Mouse (Mus musculus) ES-Bruce4 (cell line): Measurements from ENCODE around the gene Erc2.

ENCODE experiments used
- CTCF ChIP-seq: IDR thresholded peaks from one replicate; pipeline ENCODE4 v1.8.1; 2011; ENCODE audit warnings: low read depth, low read length
- EP300 ChIP-seq: IDR thresholded peaks from 2 replicates; pipeline ENCODE4 v1.6.1; 2011; ENCODE audit warnings: low read depth, low read length; ENCODE audit not compliant: insufficient read depth

GRCm38 (mm10) chr14:28457428-28457827, 835.2 kb downstream of the Erc2 start:
- TF ChIP-seq CTCF, result no peak
- no peak for TF ChIP-seq EP300
